Mouse (Mus musculus) gastrocnemius, adult 8-10 months (tissue): ENCODE measurements around the gene Nlk. TPM values are rescaled to one million over a fixed set of nuclear protein-coding genes. Genes with fewer than 3 reads are reported as not detected.

ENCODE experiments used
- total RNA-seq, 4 experiments: library from RNA; stranded (reverse); gene quantifications; 2 replicates each; pipeline ENCODE4 v1.2.4; 2022

The Nlk gene
- total RNA-seq, 4 experiments from 2014 or later, result 7.7 to 10.8 (median 8.9) TPM

Other genes starting within 250 kb of the Nlk start
- gene Slc46a1, start 231.7 kb downstream of the Nlk start, total RNA-seq, result under 1 TPM; 0.47 to 0.56 (median 0.50) TPM
- under 1 TPM; 0.40 to 0.77 (median 0.49) TPM for gene Sarm1, start 199.6 kb downstream of the Nlk start, total RNA-seq
- gene Vtn, start 198.3 kb downstream of the Nlk start, total RNA-seq, result 10 to 100 TPM in 1 of 4 experiments, 1 to 10 TPM in 3; 5.7 to 11.1 (median 6.7) TPM
- not detected for gene Sebox, start 193.9 kb downstream of the Nlk start, total RNA-seq
- gene Tmem199, start 185.2 kb downstream of the Nlk start, total RNA-seq, result 10 to 100 TPM; 11.0 to 16.0 (median 14.4) TPM
- gene Poldip2, start 185.2 kb downstream of the Nlk start, total RNA-seq, result 100 to 1,000 TPM in 1 of 4 experiments, 10 to 100 TPM in 3; 95.0 to 105 (median 98.5) TPM
- gene Tnfaip1, start 161.0 kb downstream of the Nlk start, total RNA-seq, result 10 to 100 TPM; 44.2 to 54.5 (median 48.9) TPM
- 10 to 100 TPM; 12.7 to 21.1 (median 17.3) TPM for gene Ift20, start 161.0 kb downstream of the Nlk start, total RNA-seq
- gene Tmem97, start 146.6 kb downstream of the Nlk start, total RNA-seq, result 1 to 10 TPM; 1.2 to 1.6 (median 1.5) TPM
- gene Ccnq, start 54.4 kb upstream of the Nlk start, total RNA-seq, result 10 to 100 TPM; 12.1 to 13.7 (median 13.1) TPM
- 10 to 100 TPM; 15.7 to 22.0 (median 19.6) TPM for gene Lyrm9, start 129.2 kb upstream of the Nlk start, total RNA-seq
- 1 to 10 TPM in 1 of 4 experiments, under 1 TPM in 3; 0.77 to 1.2 (median 0.87) TPM for gene Nos2, start 223.4 kb upstream of the Nlk start, total RNA-seq